Mouse (Mus musculus): ENCODE data around the gene Psmg3.

GRCm38 (mm10) chr5:139792159-139792775 lies 34.4 kb downstream of the Psmg3 start:
- TF ChIP-seq POLR2A (IDR thresholded peaks at IDR 0.05; ENCODE audit: low read depth, low read length) (no peak), CTCF (conservative IDR thresholded peaks at IDR 0.05; ENCODE audit: insufficient read depth, insufficient read length, low read depth, low read length) (no peak)

Data from kidney, adult 2 months (tissue).